In genomic region chr17:66318031-66318430, GRCm38 (mm10) we compare ENCODE assay signal across 27 mouse cellular contexts.
"Had no signal": no experiment of that assay in that cellular context is flagged by ENCODE, and none has a peak within 500 bp of the region (broad histone marks: within the 10 kb centered on the region; RNA-seq: fewer than 3 reads in every experiment).

No protein-coding gene starts in this region.

- H3K36me3 ChIP-seq: heart, embryonic 10.5 days; heart, embryonic 12.5 days; hindbrain, embryonic 10.5 days; hindbrain, embryonic 12.5 days; intestine, embryonic 15.5 days; kidney, embryonic 15.5 days; limb, embryonic 10.5 days; limb, embryonic 12.5 days; liver, embryonic 13.5 days had no signal

- H3K4me1 ChIP-seq: liver, embryonic 13.5 days had no signal

- H3K9me3 ChIP-seq: heart, embryonic 10.5 days; heart, embryonic 12.5 days; hindbrain, embryonic 10.5 days; hindbrain, embryonic 12.5 days; intestine, embryonic 15.5 days; kidney, embryonic 15.5 days; limb, embryonic 10.5 days; limb, embryonic 12.5 days; liver, embryonic 13.5 days had no signal

- H3K27ac ChIP-seq: gastrocnemius, adult 2 months; heart, embryonic 10.5 days; hindbrain, embryonic 10.5 days; hindbrain, embryonic 12.5 days; hindbrain, embryonic 14.5 days; intestine, embryonic 15.5 days; kidney, embryonic 15.5 days; kidney, postnatal 0 days; left cerebral cortex, adult 2 months; limb, embryonic 10.5 days; limb, embryonic 12.5 days; liver, embryonic 13.5 days had no signal

- DNase-seq: gastrocnemius, adult 2 months; gastrocnemius, postnatal 10 days; gastrocnemius, postnatal 25 days; heart, adult 18-20 months; heart, postnatal 10 days; heart, postnatal 4 days; kidney, adult 18-20 months; kidney, adult 9 months; kidney, postnatal 14 days; kidney, postnatal 36 days; liver; liver, embryonic 13.5 days had no signal

- H3K9ac ChIP-seq: heart, embryonic 12.5 days; hindbrain, embryonic 12.5 days; hindbrain, embryonic 14.5 days; intestine, embryonic 15.5 days; kidney, embryonic 15.5 days; limb, embryonic 12.5 days; liver, embryonic 13.5 days had no signal

- H3K4me3 ChIP-seq: gastrocnemius, adult 2 months; heart, embryonic 10.5 days; heart, embryonic 12.5 days; hindbrain, embryonic 10.5 days; hindbrain, embryonic 12.5 days; intestine, embryonic 15.5 days; kidney, embryonic 15.5 days; left cerebral cortex, adult 2 months; limb, embryonic 10.5 days; limb, embryonic 12.5 days; liver, embryonic 13.5 days had no signal

- ATAC-seq: hindbrain, embryonic 16.5 days; inflammation-experienced regulatory T-cells, adult 6 months; intestine, embryonic 15.5 days; intestine, postnatal 0 days had no signal

- H3K27me3 ChIP-seq: heart, embryonic 12.5 days; hindbrain, embryonic 12.5 days; intestine, embryonic 15.5 days; kidney, embryonic 15.5 days; limb, embryonic 12.5 days; liver, embryonic 13.5 days had no signal

- H3K4me2 ChIP-seq: heart, embryonic 12.5 days; hindbrain, embryonic 12.5 days; hindbrain, embryonic 14.5 days; intestine, embryonic 15.5 days; kidney, embryonic 15.5 days; limb, embryonic 12.5 days; liver, embryonic 11.5 days; liver, embryonic 13.5 days had no signal
